ENCODE assay signal across 13 mouse cellular contexts in genomic region chr14:104461286-104462240, GRCm38 (mm10). TPM values are rescaled to one million over a fixed set of nuclear protein-coding genes. Genes with fewer than 3 reads are reported as not detected.
DNase-seq lines count a peak whose midpoint lies in the region; ATAC-seq and TF ChIP-seq lines count a peak whose summit lies in the region.
"Had no signal": no experiment of that assay in that cellular context is flagged by ENCODE, and none has a peak within 500 bp of the region (broad histone marks: within the 10 kb centered on the region; RNA-seq: fewer than 3 reads in every experiment).

No protein-coding gene starts in this region.

- H3K4me2 ChIP-seq in midbrain, postnatal 0 days (ENCODE audit: low read depth, low read length, poor library complexity, severe bottlenecking): no peak overlapping the region
- peak overlapping the region; percentile 41 for H3K4me2 ChIP-seq in midbrain, embryonic 16.5 days (ENCODE audit: low read length)

- no peak for DNase-seq in midbrain, embryonic 10.5 days (ENCODE audit: low spot score)
- no peak for DNase-seq in midbrain, postnatal 0 days (ENCODE audit: low spot score)
- DNase-seq in limb, embryonic 10.5 days (ENCODE audit: low spot score): peak; percentile 32
- DNase-seq in splenic B cell, adult 2 months (ENCODE audit: low read depth, low spot score): peak; percentile 17
- no peak for DNase-seq in cerebellum, adult 9-10 months
- DNase-seq in thymus, postnatal 25 days: no peak
- DNase-seq: layer of hippocampus, postnatal 36 days had no signal

- no peak overlapping the region for H3K9ac ChIP-seq in midbrain, postnatal 0 days (replicated peaks; ENCODE audit: low read length, poor library complexity, severe bottlenecking)
- no peak overlapping the region for H3K9ac ChIP-seq in midbrain, embryonic 16.5 days (ENCODE audit: low read depth, low read length)
- H3K9ac ChIP-seq: lung, embryonic 14.5 days had no signal

- peaks cover 37% of the 10 kb centered on the region for H3K4me1 ChIP-seq in midbrain, embryonic 10.5 days
- H3K4me1 ChIP-seq in midbrain, postnatal 0 days (ENCODE audit: insufficient read depth, low read length): no peaks in the 10 kb centered on the region; the same call in 1 of the 2 replicates
- peaks cover 27% of the 10 kb centered on the region for H3K4me1 ChIP-seq in limb, embryonic 10.5 days
- H3K4me1 ChIP-seq in midbrain, embryonic 16.5 days (ENCODE audit: control insufficient read depth, insufficient read depth, low read length): peaks cover 11% of the 10 kb centered on the region

- no peak overlapping the region for H3K27ac ChIP-seq in midbrain, embryonic 10.5 days (replicated peaks)
- no peak overlapping the region for H3K27ac ChIP-seq in midbrain, postnatal 0 days (ENCODE audit: low read depth, low read length)
- no peak overlapping the region for H3K27ac ChIP-seq in limb, embryonic 10.5 days
- no peak overlapping the region for H3K27ac ChIP-seq in midbrain, embryonic 16.5 days (ENCODE audit: low read length)
- H3K27ac ChIP-seq: heart, embryonic 10.5 days; macrophage had no signal

- TF ChIP-seq CTCF in midbrain, postnatal 0 days (IDR thresholded peaks at IDR 0.05): no peak

- no peak for ATAC-seq in midbrain, postnatal 0 days (ENCODE audit: low FRiP score)
- ATAC-seq in midbrain, embryonic 16.5 days: no peak

- WGBS in midbrain, embryonic 10.5 days: under 1% methylated on average over 10 of the region's 10 CpGs
- 7% methylated on average over 10 of the region's 10 CpGs for WGBS in midbrain, postnatal 0 days
- 1% methylated on average over 10 of the region's 10 CpGs for WGBS in limb, embryonic 10.5 days
- WGBS in midbrain, embryonic 16.5 days: 4% methylated on average over 10 of the region's 10 CpGs

- peaks cover 98% of the 10 kb centered on the region for H3K27me3 ChIP-seq in midbrain, embryonic 10.5 days (ENCODE audit: low read depth, poor library complexity, severe bottlenecking)
- H3K27me3 ChIP-seq in midbrain, postnatal 0 days (ENCODE audit: insufficient read depth, low read length): peaks cover 41% of the 10 kb centered on the region
- H3K27me3 ChIP-seq in limb, embryonic 10.5 days (ENCODE audit: low read depth, poor library complexity, severe bottlenecking): peaks cover 95% of the 10 kb centered on the region
- peaks cover 19% of the 10 kb centered on the region for H3K27me3 ChIP-seq in midbrain, embryonic 16.5 days (ENCODE audit: control insufficient read depth, insufficient read depth, low read depth, low read length)
- H3K27me3 ChIP-seq in splenic B cell, adult 2 months (ENCODE audit: control insufficient read depth, insufficient read depth, low read length, poor library complexity, severe bottlenecking): peaks cover 5% of the 10 kb centered on the region

- H3K36me3 ChIP-seq in midbrain, embryonic 10.5 days: no peaks in the 10 kb centered on the region
- H3K36me3 ChIP-seq in midbrain, postnatal 0 days (ENCODE audit: insufficient read depth, low read length): no peaks in the 10 kb centered on the region
- no peaks in the 10 kb centered on the region for H3K36me3 ChIP-seq in limb, embryonic 10.5 days
- no peaks in the 10 kb centered on the region for H3K36me3 ChIP-seq in midbrain, embryonic 16.5 days (ENCODE audit: control insufficient read depth, insufficient read depth, low read length)
- no peaks in the 10 kb centered on the region for H3K36me3 ChIP-seq in splenic B cell, adult 2 months (ENCODE audit: control insufficient read depth, insufficient read depth, low read length, poor library complexity, severe bottlenecking)
- H3K36me3 ChIP-seq: heart, embryonic 10.5 days had no signal

- H3K9me3 ChIP-seq in midbrain, embryonic 10.5 days (replicated peaks): no peaks in the 10 kb centered on the region
- H3K9me3 ChIP-seq in midbrain, postnatal 0 days (ENCODE audit: low read length): no peaks in the 10 kb centered on the region
- H3K9me3 ChIP-seq in limb, embryonic 10.5 days (replicated peaks): no peaks in the 10 kb centered on the region
- no peaks in the 10 kb centered on the region for H3K9me3 ChIP-seq in midbrain, embryonic 16.5 days (replicated peaks; ENCODE audit: control insufficient read depth, low read length, poor library complexity, severe bottlenecking)
- H3K9me3 ChIP-seq: heart, embryonic 10.5 days had no signal

- H3K4me3 ChIP-seq in midbrain, embryonic 10.5 days: peak overlapping the region; percentile 54; the same call in 1 of the 2 replicates
- H3K4me3 ChIP-seq in midbrain, postnatal 0 days (ENCODE audit: low read depth, low read length): no peak overlapping the region
- H3K4me3 ChIP-seq in limb, embryonic 10.5 days: no peak overlapping the region; the same call in 1 of the 2 replicates
- H3K4me3 ChIP-seq in midbrain, embryonic 16.5 days (ENCODE audit: low read depth, low read length): no peak overlapping the region

RNA-seq across cellular contexts. Expression of gene Pou4f1, which starts 6.2 kb away (rescaled TPM):
- polyA plus RNA-seq in midbrain, embryonic 10.5 days (2016; fragmentation: Nextera tagmentation; extraction: Ambion mirVana): 24.5 and 24.9 TPM in 2 replicates
- total RNA-seq in midbrain, postnatal 0 days (2014; rRNA removed): 17.3 and 17.6 TPM in 2 replicates
- 40.8 and 43.1 TPM in 2 replicates for polyA plus RNA-seq in midbrain, postnatal 0 days (2015; fragmentation: Nextera tagmentation; extraction: Ambion mirVana)
- 0.70 and 2.7 TPM in 2 replicates for polyA plus RNA-seq in limb, embryonic 10.5 days (2016; fragmentation: Nextera tagmentation; extraction: Ambion mirVana)
- 63.1 and 75.6 TPM in 2 replicates for polyA plus RNA-seq in midbrain, embryonic 16.5 days (2015; fragmentation: Nextera tagmentation; extraction: Ambion mirVana)
- total RNA-seq: layer of hippocampus, postnatal 36 days; left cerebral cortex, postnatal 36 days; monocyte, adult 5-6 weeks had no signal
- polyA plus RNA-seq: macrophage had no signal

Comparison
In these comparisons a context has a peak if more than half of its experiments do, and no peak if none do; other contexts are left out.
1. DNase-seq: peak in limb, embryonic 10.5 days (single experiment) and splenic B cell, adult 2 months (single experiment); none in midbrain, embryonic 10.5 days (single experiment), midbrain, postnatal 0 days (single experiment), cerebellum, adult 9-10 months (single experiment) and thymus, postnatal 25 days (single experiment).